Mouse (Mus musculus): ENCODE data around the gene Sufu.

Sufu gene

DNA sequence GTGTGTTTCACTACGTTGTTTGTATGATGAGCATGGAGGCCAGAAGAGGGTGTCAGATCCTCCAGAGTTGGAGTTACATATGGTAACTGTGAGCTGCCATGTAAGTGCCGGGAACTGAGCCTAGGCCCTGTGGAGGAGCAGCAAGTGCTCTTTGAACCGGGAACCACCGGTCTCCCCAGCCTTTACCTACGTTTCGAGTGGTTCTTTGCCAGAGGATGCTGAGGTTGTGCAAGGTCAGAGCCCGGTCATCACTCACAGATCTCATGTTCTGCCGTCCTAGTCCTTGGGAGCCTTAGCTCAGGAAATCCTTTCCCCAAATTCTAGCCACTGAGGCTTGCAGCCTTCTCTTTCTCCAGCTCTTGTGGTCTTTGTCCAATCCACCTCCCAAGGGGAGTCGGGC lies 37.5 kb downstream of the Sufu start:
- no peak for DNase-seq

DNA sequence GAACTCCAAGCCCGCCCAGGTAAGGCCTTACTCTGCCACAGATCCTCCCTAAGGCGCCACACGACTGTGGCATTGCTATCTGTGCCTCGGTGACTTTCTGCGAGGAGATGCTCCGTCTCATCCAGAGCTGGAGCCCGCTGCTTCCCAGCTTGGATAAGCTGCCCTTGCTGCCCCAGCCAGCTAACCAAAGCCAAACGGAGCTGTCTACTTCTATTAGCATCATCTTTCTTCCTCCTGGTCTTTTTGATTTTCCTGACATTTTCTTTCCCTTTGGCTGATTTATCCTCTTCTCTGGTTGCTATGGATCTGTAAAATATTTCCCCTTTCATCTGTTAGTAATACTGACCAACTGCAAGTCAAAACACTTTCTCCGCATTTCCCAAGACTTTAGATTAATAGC lies 37.9 kb downstream of the Sufu start:
- no peak for DNase-seq

GRCm38 (mm10) chr19:46435492-46435891 lies 38.8 kb downstream of the Sufu start:
- peak; percentile 21 for DNase-seq

GRCm38 (mm10) chr19:46443509-46443908 lies 46.8 kb downstream of the Sufu start:
- no peak for DNase-seq

GRCm38 (mm10) chr19:46444209-46444608 lies 47.5 kb downstream of the Sufu start:
- DNase-seq = peak; percentile 79

- DNase-seq = no peak
Measured at GRCm38 (mm10) chr19:46445641-46446040, 48.9 kb downstream of the Sufu start.

- no peak for DNase-seq
Measured at GRCm38 (mm10) chr19:46446436-46447020, 49.8 kb downstream of the Sufu start.

- DNase-seq = no peak
Measured at GRCm38 (mm10) chr19:46447110-46447509, 50.4 kb downstream of the Sufu start.

DNA sequence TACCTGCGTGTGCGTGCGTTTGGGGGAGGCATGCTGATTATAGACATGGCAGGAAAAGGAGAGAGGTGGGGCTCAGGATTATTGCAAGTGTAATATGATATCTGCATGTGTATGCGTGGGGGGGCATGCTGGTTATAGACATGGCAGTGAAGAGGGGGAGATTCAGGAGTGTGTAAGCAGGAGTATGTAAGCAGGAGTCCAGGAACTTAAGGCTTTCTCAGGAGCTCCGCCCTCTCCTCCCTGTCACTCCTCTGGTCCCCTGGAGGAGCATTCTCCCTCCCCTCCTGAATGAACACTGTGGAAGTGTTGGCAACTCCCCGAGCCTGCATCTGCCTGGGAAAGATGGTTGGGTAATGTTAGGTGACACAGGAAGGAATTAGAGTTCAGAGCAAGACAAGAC lies 51.2 kb downstream of the Sufu start:
- DNase-seq = no peak

DNA sequence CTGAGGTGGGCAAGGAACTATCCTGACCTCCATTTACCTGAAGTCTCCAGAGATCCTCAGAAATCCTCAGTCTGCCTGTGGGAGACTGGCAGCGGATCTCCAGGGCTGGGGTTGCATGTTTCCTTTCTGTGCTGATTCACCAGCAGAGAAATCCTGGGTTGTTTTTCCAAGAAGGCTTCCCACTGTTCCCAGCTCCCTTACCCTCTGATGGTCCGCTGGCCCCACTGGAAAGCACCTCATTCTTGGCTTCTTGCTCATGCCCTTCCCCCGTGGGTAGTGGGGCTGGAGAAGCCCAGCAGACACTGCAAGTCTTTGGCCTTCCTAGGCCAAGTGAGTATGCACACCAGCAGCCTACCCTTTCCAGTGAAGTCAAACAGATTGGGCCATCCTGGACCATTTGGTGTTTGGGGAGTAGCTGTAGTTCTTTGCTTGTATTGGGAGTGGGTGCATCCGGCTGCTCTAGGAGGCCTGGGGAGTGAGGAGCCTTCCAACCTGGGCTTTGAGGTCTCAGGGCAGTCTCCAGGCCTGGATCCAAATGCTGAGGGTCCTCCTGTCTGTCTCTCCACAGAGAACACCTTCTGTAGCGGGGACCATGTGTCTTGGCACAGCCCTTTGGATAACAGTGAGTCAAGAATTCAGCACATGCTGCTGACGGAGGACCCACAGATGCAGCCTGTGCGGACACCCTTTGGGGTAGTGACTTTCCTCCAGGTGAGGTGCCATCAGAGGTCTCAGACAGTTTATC lies 52.7 kb downstream of the Sufu start:
- no peak for DNase-seq

DNA sequence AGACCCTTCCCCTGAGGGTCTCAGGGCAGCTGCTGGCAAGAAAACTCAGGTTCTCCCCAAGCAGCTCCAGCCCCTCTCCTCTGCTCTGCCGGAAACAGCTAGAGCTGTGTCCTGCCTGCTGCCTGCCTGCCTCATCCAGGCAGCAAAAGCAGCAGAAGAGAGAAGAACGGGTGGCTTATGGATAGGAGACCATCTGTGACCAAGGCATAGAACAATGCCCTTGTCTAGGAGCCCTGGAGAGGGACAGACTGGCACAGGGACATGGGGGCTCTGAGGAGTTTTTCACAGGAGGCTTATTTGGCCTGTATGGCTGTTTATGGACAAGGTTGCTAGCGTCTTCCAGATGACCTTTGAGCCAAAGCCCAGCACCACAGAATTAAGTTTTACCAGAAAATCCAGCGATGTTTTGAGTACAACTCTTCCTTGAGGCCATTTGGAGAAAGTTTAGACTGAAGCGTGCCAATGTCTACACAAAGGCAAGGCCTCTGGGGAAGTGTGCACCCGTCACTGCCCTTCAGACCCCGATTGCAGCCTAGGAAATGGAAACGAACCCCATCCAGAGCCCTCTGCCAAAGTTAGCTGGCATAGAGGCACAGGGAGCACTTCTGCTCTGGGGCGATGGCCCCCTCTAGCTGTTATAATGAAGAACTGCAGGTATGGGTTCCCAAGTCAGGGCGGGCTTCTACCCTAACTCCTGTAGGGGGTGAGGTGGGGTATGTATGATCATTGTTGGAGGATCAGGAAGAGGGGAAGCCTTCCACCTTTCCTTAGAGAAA lies 55.5 kb downstream of the Sufu start:
- peak; percentile 64 for DNase-seq

DNA sequence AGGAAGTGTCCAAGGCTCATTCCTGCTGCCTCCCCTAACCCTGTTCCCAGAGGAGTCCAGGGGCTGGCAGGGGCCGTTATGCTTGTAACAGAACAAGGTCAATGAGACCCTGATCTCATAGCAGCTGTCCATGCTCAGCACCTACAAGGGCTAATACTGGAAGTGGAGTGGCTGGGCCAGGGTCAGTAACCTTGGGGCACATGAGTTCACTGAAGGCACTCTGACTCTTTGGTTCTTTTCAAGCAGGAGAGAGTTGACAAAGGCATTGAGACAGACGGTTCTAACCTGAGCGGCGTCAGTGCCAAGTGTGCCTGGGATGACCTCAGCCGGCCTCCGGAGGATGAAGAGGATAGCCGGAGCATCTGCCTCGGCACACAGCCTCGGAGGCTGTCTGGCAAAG lies 56.2 kb downstream of the Sufu start:
- no peak for DNase-seq

GRCm38 (mm10) chr19:46454126-46454880 lies 57.6 kb downstream of the Sufu start:
- DNase-seq = no peak

DNA sequence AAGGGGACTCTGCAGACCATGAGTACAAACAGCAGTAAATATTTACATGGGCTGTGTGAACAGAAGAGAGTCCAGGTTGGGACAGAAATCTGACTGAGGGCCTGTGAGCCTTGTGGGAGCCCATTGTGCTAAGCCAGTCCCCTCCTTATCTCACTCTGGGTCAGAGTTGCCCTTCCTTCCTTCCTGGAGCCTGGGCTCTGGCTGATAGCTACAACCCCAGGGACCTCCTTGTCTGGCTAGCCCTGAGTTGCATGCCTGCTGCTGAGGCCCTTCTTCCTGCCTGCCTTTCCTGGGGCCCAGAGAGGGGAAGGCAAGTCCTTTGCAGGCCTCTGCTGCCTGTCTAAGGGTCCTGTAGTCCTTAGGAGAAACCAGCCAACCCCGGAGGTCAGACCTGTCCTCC lies 58.3 kb downstream of the Sufu start:
- no peak for DNase-seq

GRCm38 (mm10) chr19:46455556-46455955 lies 58.9 kb downstream of the Sufu start:
- DNase-seq = no peak

DNA sequence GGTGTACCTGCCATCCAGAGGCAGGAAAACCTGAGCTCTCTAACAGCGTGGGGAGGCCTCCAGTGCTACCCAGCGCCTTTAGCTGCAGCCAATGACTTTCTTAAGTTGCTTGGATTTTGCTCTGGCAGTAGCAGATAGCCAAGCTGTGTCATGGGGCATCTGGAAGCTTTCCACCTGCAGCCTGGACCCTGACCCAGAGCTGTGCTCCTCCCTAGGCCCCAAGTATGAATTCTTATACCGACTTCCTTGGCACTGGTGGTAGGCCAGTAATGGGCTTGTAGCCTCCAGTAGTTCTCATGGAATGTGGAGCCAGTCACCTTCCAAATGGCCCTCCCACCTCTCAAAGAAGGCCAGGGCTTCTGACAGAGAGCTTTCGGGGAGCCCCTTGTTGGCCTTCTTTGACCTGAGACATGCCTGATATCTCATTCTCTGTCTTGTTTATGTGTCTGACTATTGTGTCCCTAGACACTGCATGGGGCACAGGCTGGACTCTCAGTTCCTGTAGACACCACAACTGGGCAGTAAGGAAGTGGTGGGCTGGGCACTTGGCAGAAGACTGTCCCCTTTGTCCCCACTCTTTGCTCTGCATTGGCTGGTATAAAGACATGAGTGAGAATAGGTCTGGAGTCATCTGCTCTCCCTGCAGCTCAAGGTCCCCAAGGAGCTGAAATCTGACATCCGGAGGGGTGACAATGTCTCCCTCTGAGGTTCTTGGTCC lies 59.5 kb downstream of the Sufu start:
- no peak for DNase-seq

- DNase-seq = no peak
Measured at GRCm38 (mm10) chr19:46457798-46458197, 61.1 kb downstream of the Sufu start.

DNA sequence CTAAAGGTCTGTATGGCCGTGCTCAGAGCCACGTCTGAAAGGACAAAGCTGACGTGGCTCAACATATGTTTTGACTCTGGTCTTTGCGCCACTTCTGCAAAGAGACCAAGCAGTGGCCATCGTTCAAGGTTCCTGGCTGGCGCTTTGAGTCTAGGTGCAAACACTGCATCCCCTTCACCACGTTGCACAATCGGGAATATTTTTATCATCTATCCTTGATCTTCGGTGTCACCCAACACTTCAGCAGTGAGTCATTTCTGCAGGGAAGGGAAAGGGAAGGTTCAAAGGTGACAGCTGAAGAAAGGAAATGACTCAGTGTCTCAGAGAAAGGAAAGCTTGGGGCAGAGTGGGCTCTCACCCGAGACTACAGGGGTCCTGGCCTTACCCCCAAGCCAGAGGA lies 62.6 kb downstream of the Sufu start:
- DNase-seq = no peak

- no peak for DNase-seq
Measured at GRCm38 (mm10) chr19:46459889-46460288, 63.2 kb downstream of the Sufu start.

- DNase-seq = no peak
Measured at GRCm38 (mm10) chr19:46462574-46462973, 65.9 kb downstream of the Sufu start.

DNA sequence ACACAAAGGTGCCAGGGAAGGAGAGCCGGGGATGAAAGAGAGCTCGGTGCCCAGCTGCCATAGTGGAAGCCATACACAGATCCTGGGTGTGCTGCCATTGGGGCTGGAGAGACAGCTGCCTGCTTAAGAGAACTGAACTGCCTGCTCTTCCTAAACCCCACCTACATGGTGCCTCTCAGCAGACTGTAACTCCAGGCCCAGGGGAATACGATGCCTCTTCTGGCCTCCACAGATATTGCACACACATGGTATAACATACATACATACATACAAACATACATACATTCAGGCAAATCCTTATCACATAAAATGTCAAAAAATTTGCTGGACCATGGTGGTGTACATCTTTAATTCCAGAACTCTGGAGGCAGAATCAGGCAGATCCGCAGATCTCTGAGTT lies 66.8 kb downstream of the Sufu start:
- DNase-seq = no peak

DNA sequence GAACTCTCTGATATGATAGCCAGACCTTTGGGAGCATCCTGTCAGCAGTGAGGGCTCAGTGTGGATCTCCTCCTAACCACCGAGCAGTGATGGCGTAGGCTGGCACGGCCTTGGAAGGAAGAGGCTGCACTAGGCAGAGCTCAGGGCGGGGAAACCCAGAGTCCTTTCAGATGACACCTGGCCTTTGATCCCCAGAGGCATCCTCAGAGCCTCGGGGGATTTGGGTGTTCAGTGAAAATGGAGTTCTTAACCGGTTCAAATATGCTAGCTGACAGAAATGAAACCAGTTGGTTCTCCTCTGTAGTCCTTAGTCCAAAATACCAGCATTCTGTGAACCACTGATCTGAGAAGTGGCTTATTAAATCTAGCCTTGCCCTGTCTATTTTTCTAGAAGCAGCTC lies 69.5 kb downstream of the Sufu start:
- peak; percentile 44 for DNase-seq

GRCm38 (mm10) chr19:46467051-46467503 lies 70.4 kb downstream of the Sufu start:
- no peak for DNase-seq
